13 mouse cellular contexts compared by ENCODE assay signal in the genomic region with DNA sequence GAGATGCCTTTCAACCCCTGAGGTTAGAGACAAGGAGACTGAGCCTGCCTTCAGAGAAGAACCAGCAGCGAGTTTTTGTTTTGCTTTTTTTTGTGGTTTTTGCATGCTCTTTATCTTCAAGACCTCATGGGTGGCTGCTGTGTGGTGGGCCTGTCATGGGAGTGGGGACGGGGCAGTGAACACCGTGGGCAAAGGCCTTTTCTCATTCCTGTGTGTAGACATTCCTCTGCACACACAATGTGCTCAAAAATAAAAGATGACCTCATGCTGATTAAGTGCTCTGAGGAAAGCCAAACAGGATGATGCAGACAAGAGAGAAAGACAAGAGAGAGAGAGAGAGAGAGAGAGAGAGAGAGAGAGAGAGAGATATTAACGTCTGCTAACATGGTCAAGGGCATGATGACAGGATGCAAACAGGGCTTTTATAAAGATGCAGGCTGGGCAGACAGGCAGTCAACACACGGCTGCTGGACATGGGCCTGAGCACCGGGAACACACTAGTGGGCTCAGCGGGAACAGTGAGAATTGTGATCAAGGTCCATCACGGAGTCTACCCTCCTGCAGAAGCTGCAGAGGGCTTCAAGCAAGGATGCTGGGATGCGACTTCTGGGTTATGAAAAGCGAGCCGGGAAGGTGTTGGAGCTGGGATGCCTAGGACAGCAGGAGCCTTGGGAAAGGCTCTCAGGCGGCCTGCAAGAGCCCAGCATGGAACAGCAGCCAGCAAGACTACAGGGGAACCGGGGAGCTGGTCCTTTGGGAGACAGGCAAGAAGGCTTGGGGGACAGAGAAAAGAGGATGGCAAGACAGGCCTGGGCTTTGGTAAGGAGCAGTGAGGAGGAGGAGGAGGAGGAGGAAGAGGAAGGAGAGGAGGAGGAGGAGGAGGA. TPM values are rescaled to one million over a fixed set of nuclear protein-coding genes. Genes with fewer than 3 reads are reported as not detected.
DNase-seq lines count a peak whose midpoint lies in the region; ATAC-seq lines count a peak whose summit lies in the region.
"Had no signal": no experiment of that assay in that cellular context is flagged by ENCODE, and none has a peak within 500 bp of the region (broad histone marks: within the 10 kb centered on the region; RNA-seq: fewer than 3 reads in every experiment).

No protein-coding gene starts in this region.

- peaks cover 7% of the 10 kb centered on the region; the same call in 1 of the 2 replicates for H3K27me3 ChIP-seq in heart, embryonic 10.5 days (ENCODE audit: insufficient read depth, poor library complexity, severe bottlenecking)
- no peaks in the 10 kb centered on the region for H3K27me3 ChIP-seq in hindbrain, embryonic 14.5 days (ENCODE audit: control insufficient read depth, insufficient read depth, low read length)
- H3K27me3 ChIP-seq: CH12.LX; embryonic facial prominence, embryonic 12.5 days; limb, embryonic 15.5 days had no signal

- H3K36me3 ChIP-seq in heart, embryonic 10.5 days: peaks cover 2% of the 10 kb centered on the region; the same call in 1 of the 2 replicates
- no peaks in the 10 kb centered on the region for H3K36me3 ChIP-seq in hindbrain, embryonic 14.5 days (replicated peaks; ENCODE audit: control insufficient read depth, insufficient read depth)
- H3K36me3 ChIP-seq: embryonic facial prominence, embryonic 12.5 days; limb, embryonic 15.5 days had no signal

- no peak overlapping the region for H3K4me2 ChIP-seq in hindbrain, embryonic 14.5 days (replicated peaks)
- H3K4me2 ChIP-seq: embryonic facial prominence, embryonic 12.5 days; limb, embryonic 15.5 days had no signal

- WGBS in heart, embryonic 10.5 days: 40% methylated on average over 13 of the region's 13 CpGs
- 45% methylated on average over 13 of the region's 13 CpGs for WGBS in hindbrain, embryonic 14.5 days

- no peak for ATAC-seq in hindbrain, embryonic 14.5 days (ENCODE audit: low FRiP score)

- intact Hi-C loops in heart, postnatal 14 days (cut with DNase I): no loop called here

- no peak for DNase-seq in heart, embryonic 10.5 days (ENCODE audit: low spot score)
- no peak for DNase-seq in heart, postnatal 14 days
- DNase-seq in retina, postnatal 1 day: peak; percentile 60
- no peak for DNase-seq in retina, embryonic 14.5 days (ENCODE audit: low spot score)
- no peak for DNase-seq in hindbrain, embryonic 14.5 days (ENCODE audit: low spot score)
- DNase-seq in frontal cortex, postnatal 10 days (ENCODE audit: low spot score in 2 of 2): no peak
- DNase-seq in thymus, postnatal 0 days (ENCODE audit: low spot score): no peak
- no peak for DNase-seq in layer of hippocampus, postnatal 36 days
- DNase-seq: cerebellum, adult 11-12 months had no signal

- H3K9ac ChIP-seq in hindbrain, embryonic 14.5 days: no peak overlapping the region
- H3K9ac ChIP-seq: embryonic facial prominence, embryonic 12.5 days; limb, embryonic 15.5 days had no signal

- peak overlapping the region; percentile 27; the same call in 1 of the 2 replicates for H3K4me3 ChIP-seq in heart, embryonic 10.5 days
- no peak overlapping the region for H3K4me3 ChIP-seq in hindbrain, embryonic 14.5 days (replicated peaks; ENCODE audit: low read length)
- H3K4me3 ChIP-seq: embryonic facial prominence, embryonic 12.5 days; limb, embryonic 15.5 days had no signal

- H3K9me3 ChIP-seq in heart, embryonic 10.5 days: no peaks in the 10 kb centered on the region
- H3K9me3 ChIP-seq in hindbrain, embryonic 14.5 days (ENCODE audit: control insufficient read depth, low read length): no peaks in the 10 kb centered on the region
- H3K9me3 ChIP-seq: embryonic facial prominence, embryonic 12.5 days; limb, embryonic 15.5 days had no signal

- H3K27ac ChIP-seq in heart, embryonic 10.5 days: peak overlapping the region; percentile 83
- 0 out of 2 replicates have a peak overlapping the region, but pooled peaks have one; percentile 21 for H3K27ac ChIP-seq in hindbrain, embryonic 14.5 days
- H3K27ac ChIP-seq: embryonic facial prominence, embryonic 12.5 days; limb, embryonic 15.5 days had no signal

- H3K4me1 ChIP-seq in heart, embryonic 10.5 days: peaks cover 70% of the 10 kb centered on the region
- peaks cover 19% of the 10 kb centered on the region for H3K4me1 ChIP-seq in hindbrain, embryonic 14.5 days (replicated peaks; ENCODE audit: control insufficient read depth, insufficient read depth, low read length)

RNA-seq across cellular contexts. Expression of a gene that starts 6.5 kb away (rescaled TPM):
- 13.2 and 17.9 TPM in 2 replicates for polyA plus RNA-seq in heart, embryonic 10.5 days (2016; fragmentation: Nextera tagmentation; extraction: Ambion mirVana)
- 10 to 100 TPM; 27.7 to 32.1 TPM for total RNA-seq in heart, postnatal 14 days (2021)
- polyA plus RNA-seq in hindbrain, embryonic 14.5 days (2014; fragmentation: Nextera tagmentation; extraction: Ambion mirVana): 29.3 and 35.5 TPM in 2 replicates
- polyA plus RNA-seq in thymus, postnatal 0 days (2015; fragmentation: Nextera tagmentation; extraction: Ambion mirVana): 4.8 and 5.0 TPM in 2 replicates
- 10 to 100 TPM; 22.3 to 22.6 TPM for total RNA-seq in layer of hippocampus, postnatal 36 days (2021)
- total RNA-seq: CH12.LX; megakaryocyte-erythroid progenitor cell, adult 5-6 weeks had no signal

RNA-seq across cellular contexts. Expression of a gene that starts 21.8 kb away (rescaled TPM):
- 58.9 and 66.9 TPM in 2 replicates for polyA plus RNA-seq in heart, embryonic 10.5 days (2016; fragmentation: Nextera tagmentation; extraction: Ambion mirVana)
- 10 to 100 TPM; 37.3 to 37.8 TPM for total RNA-seq in heart, postnatal 14 days (2021)
- 70.0 and 73.9 TPM in 2 replicates for polyA plus RNA-seq in hindbrain, embryonic 14.5 days (2014; fragmentation: Nextera tagmentation; extraction: Ambion mirVana)
- polyA plus RNA-seq in thymus, postnatal 0 days (2015; fragmentation: Nextera tagmentation; extraction: Ambion mirVana): 139 and 143 TPM in 2 replicates
- 10 to 100 TPM; 30.3 to 30.4 TPM for total RNA-seq in layer of hippocampus, postnatal 36 days (2021)

RNA-seq across cellular contexts. Expression of a gene that starts 21.9 kb away (rescaled TPM):
- polyA plus RNA-seq in heart, embryonic 10.5 days (2016; fragmentation: Nextera tagmentation; extraction: Ambion mirVana): 89.1 and 114 TPM in 2 replicates
- 10 to 100 TPM; 34.4 to 37.3 TPM for total RNA-seq in heart, postnatal 14 days (2021)
- 64.6 and 65.7 TPM in 2 replicates for polyA plus RNA-seq in hindbrain, embryonic 14.5 days (2014; fragmentation: Nextera tagmentation; extraction: Ambion mirVana)
- polyA plus RNA-seq in thymus, postnatal 0 days (2015; fragmentation: Nextera tagmentation; extraction: Ambion mirVana): 58.6 and 62.2 TPM in 2 replicates
- total RNA-seq in layer of hippocampus, postnatal 36 days (2021): 10 to 100 TPM; 35.0 to 44.9 TPM

RNA-seq across cellular contexts. Expression of a gene that starts 30.9 kb away (rescaled TPM):
- polyA plus RNA-seq in heart, embryonic 10.5 days (2016; fragmentation: Nextera tagmentation; extraction: Ambion mirVana): 27.0 and 27.1 TPM in 2 replicates
- total RNA-seq in heart, postnatal 14 days (2021): 10 to 100 TPM; 39.8 to 40.4 TPM
- polyA plus RNA-seq in hindbrain, embryonic 14.5 days (2014; fragmentation: Nextera tagmentation; extraction: Ambion mirVana): 51.9 and 54.4 TPM in 2 replicates
- 32.6 and 35.3 TPM in 2 replicates for polyA plus RNA-seq in thymus, postnatal 0 days (2015; fragmentation: Nextera tagmentation; extraction: Ambion mirVana)
- 10 to 100 TPM; 38.7 to 51.4 TPM for total RNA-seq in layer of hippocampus, postnatal 36 days (2021)

RNA-seq across cellular contexts. Expression of a gene that starts 31.6 kb away (rescaled TPM):
- 577 and 728 TPM in 2 replicates for polyA plus RNA-seq in heart, embryonic 10.5 days (2016; fragmentation: Nextera tagmentation; extraction: Ambion mirVana)
- 100 to 1,000 TPM; 125 to 133 TPM for total RNA-seq in heart, postnatal 14 days (2021)
- 556 and 567 TPM in 2 replicates for polyA plus RNA-seq in hindbrain, embryonic 14.5 days (2014; fragmentation: Nextera tagmentation; extraction: Ambion mirVana)
- 853 and 857 TPM in 2 replicates for polyA plus RNA-seq in thymus, postnatal 0 days (2015; fragmentation: Nextera tagmentation; extraction: Ambion mirVana)
- 100 to 1,000 TPM; 170 to 180 TPM for total RNA-seq in layer of hippocampus, postnatal 36 days (2021)
